Mouse (Mus musculus) heart, postnatal 0 days (tissue): ENCODE data around the gene Slc22a5.

ENCODE experiments used
- CTCF ChIP-seq: IDR thresholded peaks from 2 replicates; pipeline ENCODE4 v1.5.1; 2016; ENCODE audit warnings: antibody characterized with exemption, control low read depth, low read depth
- EP300 ChIP-seq: IDR thresholded peaks from 2 replicates; pipeline ENCODE4 v1.6.1; 2016; ENCODE audit warnings: antibody characterized with exemption, low read depth

DNA sequence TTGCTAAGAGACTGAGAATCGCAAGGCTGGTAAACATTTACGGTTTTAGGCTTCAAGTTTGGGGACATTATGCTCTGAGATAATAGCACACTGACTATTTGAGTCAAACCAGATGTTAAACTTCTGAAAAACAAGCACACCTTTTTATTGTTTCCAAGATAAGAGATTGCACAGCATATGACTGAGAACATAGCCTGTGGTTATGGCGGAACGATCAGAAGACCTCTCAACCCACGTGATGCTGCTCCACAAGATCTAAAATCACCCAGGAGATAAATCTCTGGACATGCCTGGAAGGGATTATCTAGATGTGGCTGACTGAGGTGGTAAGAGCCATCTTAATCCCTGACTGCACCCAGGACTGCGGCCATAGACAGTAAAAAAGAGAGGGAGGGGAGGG is 5.5 kb upstream of the Slc22a5 start:
- TF ChIP-seq CTCF (no peak), EP300 (no peak)
